Comparison of ENCODE assay signal across 8 mouse cellular contexts in the genomic region with DNA sequence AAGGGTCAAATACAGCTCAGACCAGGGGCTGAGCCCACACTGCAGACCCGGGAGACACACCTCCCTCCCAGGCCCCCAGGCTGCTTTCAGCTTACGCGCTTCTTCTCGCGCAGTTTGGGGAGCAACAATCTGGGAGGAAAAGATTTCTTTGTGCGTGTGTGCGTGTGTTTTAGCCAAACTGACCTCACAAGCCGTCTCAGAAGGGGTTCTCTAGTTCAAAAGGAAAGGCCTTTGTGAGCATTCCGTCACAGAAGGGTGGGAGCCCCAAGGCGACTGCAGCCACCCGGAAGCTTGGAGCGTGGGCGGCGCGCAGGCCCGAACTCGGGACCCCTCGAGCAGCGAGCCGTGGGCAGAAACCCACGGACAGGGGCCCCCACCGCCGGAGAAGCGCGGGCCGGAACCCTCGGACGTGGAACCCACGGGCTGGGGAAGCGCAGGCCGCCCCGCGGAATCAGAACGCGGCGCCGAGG. TPM values are rescaled to one million over a fixed set of nuclear protein-coding genes. Genes with fewer than 3 reads are reported as not detected.
DNase-seq lines count a peak whose midpoint lies in the region; ATAC-seq and TF ChIP-seq lines count a peak whose summit lies in the region.

No protein-coding gene starts in this region.

- TF ChIP-seq CTCF in kidney, postnatal 0 days (IDR thresholded peaks at IDR 0.05; ENCODE audit: low read depth): no peak

- no peaks in the 10 kb centered on the region for H3K27me3 ChIP-seq in forebrain, embryonic 14.5 days (replicated peaks; ENCODE audit: control insufficient read depth, insufficient read depth, low read length)
- H3K27me3 ChIP-seq in kidney, postnatal 0 days (ENCODE audit: insufficient read depth, low read length): no peaks in the 10 kb centered on the region

- no peaks in the 10 kb centered on the region for H3K9me3 ChIP-seq in forebrain, embryonic 14.5 days (replicated peaks; ENCODE audit: control insufficient read depth, low read length)
- no peaks in the 10 kb centered on the region for H3K9me3 ChIP-seq in kidney, postnatal 0 days (replicated peaks; ENCODE audit: low read length)

- peak overlapping the region; percentile 80 for H3K27ac ChIP-seq in forebrain, embryonic 14.5 days (ENCODE audit: low read depth, low read length)
- peak overlapping the region; percentile 90 for H3K27ac ChIP-seq in kidney, postnatal 0 days

- peak overlapping the region; percentile 92 for H3K9ac ChIP-seq in forebrain, embryonic 14.5 days (ENCODE audit: low read length)
- H3K9ac ChIP-seq in kidney, postnatal 0 days (ENCODE audit: low read depth, low read length): peak overlapping the region; percentile 91

- ATAC-seq in forebrain, embryonic 14.5 days: peak; percentile 19
- ATAC-seq in kidney, postnatal 0 days (replicated peaks; ENCODE audit: low FRiP score, low read depth): no peak; the same call in 1 of the 2 replicates
- ATAC-seq in megakaryocyte, adult 5-6 weeks (ENCODE audit: poor library complexity, severe bottlenecking): peak; percentile 2; the same call in 1 of the 2 replicates

- peak; percentile 62 for DNase-seq in adrenal gland, postnatal 14 days
- DNase-seq in adrenal gland, adult 18-20 months (ENCODE audit: low spot score in 2 of 2): no peak
- DNase-seq in right cerebral cortex, postnatal 14 days: peak; percentile 47
- DNase-seq in right cerebral cortex, postnatal 36 days (ENCODE audit: low spot score in 2 of 2): no peak
- peak; percentile 64 for DNase-seq in forebrain, embryonic 14.5 days (ENCODE audit: low spot score)
- DNase-seq in kidney, postnatal 0 days (ENCODE audit: low spot score): peak; percentile 65
- peak; percentile 54 for DNase-seq in thymus, postnatal 0 days (ENCODE audit: low spot score)

- H3K4me2 ChIP-seq in forebrain, embryonic 14.5 days (ENCODE audit: low read length): peak overlapping the region; percentile 61
- H3K4me2 ChIP-seq in kidney, postnatal 0 days (ENCODE audit: low read length): peak overlapping the region; percentile 82

- peaks cover 8% of the 10 kb centered on the region; the same call in 1 of the 2 replicates for H3K4me1 ChIP-seq in forebrain, embryonic 14.5 days (ENCODE audit: control insufficient read depth, insufficient read depth, low read length)
- H3K4me1 ChIP-seq in kidney, postnatal 0 days (replicated peaks; ENCODE audit: insufficient read depth, low read length): no peaks in the 10 kb centered on the region; the same call in 1 of the 2 replicates

- WGBS in forebrain, embryonic 14.5 days: under 1% methylated on average over 37 of the region's 37 CpGs
- 0% methylated on average over 34 of the region's 37 CpGs for WGBS in kidney, postnatal 0 days

- H3K36me3 ChIP-seq in forebrain, embryonic 14.5 days (ENCODE audit: control insufficient read depth, insufficient read depth, low read length): no peaks in the 10 kb centered on the region
- H3K36me3 ChIP-seq in kidney, postnatal 0 days (ENCODE audit: insufficient read depth, low read length): no peaks in the 10 kb centered on the region

- peak overlapping the region; percentile 90 for H3K4me3 ChIP-seq in forebrain, embryonic 14.5 days (ENCODE audit: low read depth, low read length)
- H3K4me3 ChIP-seq in kidney, postnatal 0 days (replicated peaks; ENCODE audit: low read depth, low read length): peak overlapping the region; percentile 76

RNA-seq across cellular contexts. Expression of a gene that starts 0.5 kb away (rescaled TPM):
- total RNA-seq in adrenal gland, postnatal 14 days (2021): 31.0 and 35.9 TPM in 2 replicates
- total RNA-seq in adrenal gland, adult 18-20 months (2021): 10 to 100 TPM; 25.6 to 40.2 TPM
- polyA plus RNA-seq in forebrain, embryonic 14.5 days (2014; fragmentation: Nextera tagmentation; extraction: Ambion mirVana): 29.7 and 37.1 TPM in 2 replicates
- polyA plus RNA-seq in kidney, postnatal 0 days (2015; fragmentation: Nextera tagmentation; extraction: Ambion mirVana): 46.1 and 53.2 TPM in 2 replicates
- 51.5 and 54.5 TPM in 2 replicates for total RNA-seq in megakaryocyte, adult 5-6 weeks (2015)
- total RNA-seq in megakaryocyte, adult 5-6 weeks (2017): 60.1 and 91.5 TPM in 2 replicates
- polyA plus RNA-seq in thymus, postnatal 0 days (2015; fragmentation: Nextera tagmentation; extraction: Ambion mirVana): 48.6 and 62.0 TPM in 2 replicates

Comparison
In these comparisons a context has a peak if more than half of its experiments do, and no peak if none do; other contexts are left out.
1. DNase-seq: peak in adrenal gland, postnatal 14 days (single experiment), right cerebral cortex, postnatal 14 days (single experiment), forebrain, embryonic 14.5 days (single experiment), kidney, postnatal 0 days (single experiment) and thymus, postnatal 0 days (single experiment); none in adrenal gland, adult 18-20 months (0 of 2) and right cerebral cortex, postnatal 36 days (0 of 2).